Mouse (Mus musculus): ENCODE results near the gene Tead2. TPM values are rescaled to one million over a fixed set of nuclear protein-coding genes. Genes with fewer than 3 reads are reported as not detected.
A peak's percentile ranks its signal among the peaks of the same experiment; 100 is the strongest.
"Not testable (repeated sequence)": the region's sequence is repeated elsewhere in the genome, so short reads cannot be mapped to it uniquely, and the experiment has no call there.

The Tead2 gene
- polyA plus RNA-seq, 1 experiment from 2014 or later: 148 TPM

- Histone ChIP-seq H3K4me3 (ENCODE audit: low read length) (no peak overlapping the region), H3K36me3 (ENCODE audit: control insufficient read depth, insufficient read depth, low read length) (peaks cover 2% of the 10 kb centered on the region; the same call in 1 of the 2 replicates), H3K9ac (ENCODE audit: low read length) (no peak overlapping the region), H3K27ac (ENCODE audit: low read length) (no peak overlapping the region), H3K4me2 (ENCODE audit: low read depth, low read length) (no peak overlapping the region), H3K9me3 (ENCODE audit: control insufficient read depth, low read length) (no peaks in the 10 kb centered on the region), H3K27me3 (ENCODE audit: control insufficient read depth, insufficient read depth, low read depth, low read length) (no peaks in the 10 kb centered on the region), H3K4me1 (replicated peaks; ENCODE audit: control insufficient read depth, insufficient read depth, low read length) (peaks cover 25% of the 10 kb centered on the region)
- no peak for ATAC-seq (ENCODE audit: low read depth)
- WGBS: 66% methylated on average over 17 of the region's 17 CpGs
These were observed 22.5 kb downstream of the Tead2 start for GRCm38 (mm10) chr7:45237747-45238699.

- H3K36me3 ChIP-seq (ENCODE audit: control insufficient read depth, insufficient read depth, low read length): no peaks in the 10 kb centered on the region
- no peaks in the 10 kb centered on the region for H3K9me3 ChIP-seq (ENCODE audit: control insufficient read depth, low read length)
- no peak within 1 kb of the TSS for H3K9ac ChIP-seq (ENCODE audit: low read length)
- 34% methylated on average over 20 of the region's 20 CpGs for WGBS
- H3K4me1 ChIP-seq (replicated peaks; ENCODE audit: control insufficient read depth, insufficient read depth, low read length): peaks cover 16% of the 10 kb centered on the region
- ATAC-seq (ENCODE audit: low read depth): no peak
- H3K27ac ChIP-seq (ENCODE audit: low read length): no peak within 1 kb of the TSS
- no peaks in the 10 kb centered on the region for H3K27me3 ChIP-seq (ENCODE audit: control insufficient read depth, insufficient read depth, low read depth, low read length)
- no peak within 1 kb of the TSS for H3K4me2 ChIP-seq (ENCODE audit: low read depth, low read length)
- no peak within 1 kb of the TSS for H3K4me3 ChIP-seq (ENCODE audit: low read length)
These were observed 23.4 kb downstream of the Tead2 start, which contains the start of gene Cd37 for GRCm38 (mm10) chr7:45238723-45239496. Cd37 (minus strand) TSS chr7:45239115.

- Histone ChIP-seq H3K27ac (ENCODE audit: low read length) (no peak overlapping the region), H3K4me2 (ENCODE audit: low read depth, low read length) (no peak overlapping the region), H3K9ac (ENCODE audit: low read length) (no peak overlapping the region), H3K27me3 (ENCODE audit: control insufficient read depth, insufficient read depth, low read depth, low read length) (no peaks in the 10 kb centered on the region), H3K36me3 (ENCODE audit: control insufficient read depth, insufficient read depth, low read length) (no peaks in the 10 kb centered on the region), H3K4me1 (replicated peaks; ENCODE audit: control insufficient read depth, insufficient read depth, low read length) (peaks cover 4% of the 10 kb centered on the region), H3K9me3 (ENCODE audit: control insufficient read depth, low read length) (no peaks in the 10 kb centered on the region), H3K4me3 (ENCODE audit: low read length) (no peak overlapping the region)
- WGBS: 85% methylated on average over 7 of the region's 7 CpGs
- ATAC-seq (ENCODE audit: low read depth): no peak
These were observed 24.6 kb downstream of the Tead2 start for GRCm38 (mm10) chr7:45240109-45240508.

GRCm38 (mm10) chr7:45240633-45241388 lies 25.3 kb downstream of the Tead2 start, which contains the start of gene Slc6a16:
Slc6a16 (plus strand) TSS chr7:45241085.
- H3K9ac ChIP-seq (ENCODE audit: low read length): peak within 1 kb of the TSS; percentile 42
- H3K4me2 ChIP-seq (ENCODE audit: low read depth, low read length): peak within 1 kb of the TSS; percentile 53
- H3K27ac ChIP-seq (ENCODE audit: low read length): no peak within 1 kb of the TSS

GRCm38 (mm10) chr7:45241389-45241749 lies 25.8 kb downstream of the Tead2 start:
- Histone ChIP-seq H3K9me3 (ENCODE audit: control insufficient read depth, low read length) (no peaks in the 10 kb centered on the region), H3K27me3 (ENCODE audit: control insufficient read depth, insufficient read depth, low read depth, low read length) (no peaks in the 10 kb centered on the region), H3K4me3 (ENCODE audit: low read length) (no peak overlapping the region), H3K4me2 (ENCODE audit: low read depth, low read length) (peak overlapping the region; percentile 53; the same call in 1 of the 2 replicates), H3K27ac (ENCODE audit: low read length) (no peak overlapping the region), H3K36me3 (ENCODE audit: control insufficient read depth, insufficient read depth, low read length) (no peaks in the 10 kb centered on the region), H3K4me1 (replicated peaks; ENCODE audit: control insufficient read depth, insufficient read depth, low read length) (0 out of 2 replicates have a peak, but pooled peaks cover 4% of the 10 kb centered on the region), H3K9ac (ENCODE audit: low read length) (no peak overlapping the region)
- no peak for ATAC-seq (ENCODE audit: low read depth)
- 83% methylated on average over 6 of the region's 6 CpGs for WGBS

More at GRCm38 (mm10) chr7:45240633-45241388, 25.3 kb downstream of the Tead2 start, which contains the start of gene Slc6a16:
- H3K27me3 ChIP-seq (ENCODE audit: control insufficient read depth, insufficient read depth, low read depth, low read length): no peaks in the 10 kb centered on the region
- H3K9me3 ChIP-seq (ENCODE audit: control insufficient read depth, low read length): no peaks in the 10 kb centered on the region
- H3K4me1 ChIP-seq (replicated peaks; ENCODE audit: control insufficient read depth, insufficient read depth, low read length): 0 out of 2 replicates have a peak, but pooled peaks cover 4% of the 10 kb centered on the region
- H3K36me3 ChIP-seq (ENCODE audit: control insufficient read depth, insufficient read depth, low read length): no peaks in the 10 kb centered on the region
- 16% methylated on average over 50 of the region's 53 CpGs for WGBS
- peak; percentile 41; the same call in 1 of the 2 replicates for ATAC-seq (ENCODE audit: low read depth)
- peak within 1 kb of the TSS; percentile 26 for H3K4me3 ChIP-seq (ENCODE audit: low read length)

GRCm38 (mm10) chr7:45247666-45248065 lies 32.1 kb downstream of the Tead2 start:
- H3K4me1 ChIP-seq (replicated peaks; ENCODE audit: control insufficient read depth, insufficient read depth, low read length): no peaks in the 10 kb centered on the region
- H3K4me2 ChIP-seq (ENCODE audit: low read depth, low read length): no peak overlapping the region
- no peak overlapping the region for H3K9ac ChIP-seq (ENCODE audit: low read length)
- no peaks in the 10 kb centered on the region for H3K36me3 ChIP-seq (ENCODE audit: control insufficient read depth, insufficient read depth, low read length)
- no peak overlapping the region for H3K4me3 ChIP-seq (ENCODE audit: low read length)
- no peak for ATAC-seq (ENCODE audit: low read depth)
- no peaks in the 10 kb centered on the region for H3K9me3 ChIP-seq (ENCODE audit: control insufficient read depth, low read length)
- no peaks in the 10 kb centered on the region for H3K27me3 ChIP-seq (ENCODE audit: control insufficient read depth, insufficient read depth, low read depth, low read length)
- no peak overlapping the region for H3K27ac ChIP-seq (ENCODE audit: low read length)
- 33% methylated on average over 3 of the region's 3 CpGs for WGBS

GRCm38 (mm10) chr7:45253806-45254205 lies 38.3 kb downstream of the Tead2 start:
- Histone ChIP-seq H3K36me3 (ENCODE audit: control insufficient read depth, insufficient read depth, low read length) (no peaks in the 10 kb centered on the region), H3K9ac (ENCODE audit: low read length) (no peak overlapping the region), H3K4me2 (ENCODE audit: low read depth, low read length) (no peak overlapping the region), H3K4me1 (replicated peaks; ENCODE audit: control insufficient read depth, insufficient read depth, low read length) (no peaks in the 10 kb centered on the region), H3K27ac (ENCODE audit: low read length) (no peak overlapping the region), H3K27me3 (ENCODE audit: control insufficient read depth, insufficient read depth, low read depth, low read length) (no peaks in the 10 kb centered on the region), H3K9me3 (ENCODE audit: control insufficient read depth, low read length) (no peaks in the 10 kb centered on the region), H3K4me3 (ENCODE audit: low read length) (no peak overlapping the region)
- no peak for ATAC-seq (ENCODE audit: low read depth)
- WGBS: 78% methylated on average over 8 of the region's 8 CpGs

- H3K4me1 ChIP-seq (replicated peaks; ENCODE audit: control insufficient read depth, insufficient read depth, low read length); H3K27me3 ChIP-seq (ENCODE audit: control insufficient read depth, insufficient read depth, low read depth, low read length); H3K27ac ChIP-seq (ENCODE audit: low read length); H3K4me3 ChIP-seq (ENCODE audit: low read length); H3K9me3 ChIP-seq (ENCODE audit: control insufficient read depth, low read length); H3K9ac ChIP-seq (ENCODE audit: low read length); H3K4me2 ChIP-seq (ENCODE audit: low read depth, low read length); ATAC-seq (ENCODE audit: low read depth); H3K36me3 ChIP-seq (ENCODE audit: control insufficient read depth, insufficient read depth, low read length): not testable (repeated sequence)
- WGBS: 54% methylated on average over 5 of the region's 7 CpGs
These were observed 40.3 kb downstream of the Tead2 start for GRCm38 (mm10) chr7:45255822-45256221.

Data from lung, embryonic 16.5 days (tissue).